Mouse (Mus musculus) kidney, adult 2 months (tissue): ENCODE results near the gene Gramd1b. TPM values are rescaled to one million over a fixed set of nuclear protein-coding genes. Genes with fewer than 3 reads are reported as not detected.

Source experiments
- DNase-seq: peaks from one replicate; pipeline ENCODE4 v3.0.0; 2021
- H3K27ac ChIP-seq: fragments of 200-500 bp; 2 replicates; pipeline ENCODE4 v1.5.1; 2012; ENCODE audit warnings: low read depth, low read length, control low read depth, inconsistent platforms; ENCODE audit not compliant: insufficient read depth
- H3K27me3 ChIP-seq: fragments of 200-500 bp; replicated peaks from 2 replicates; pipeline ENCODE4 v1.6.1; 2012; ENCODE audit warnings: mild to moderate bottlenecking, moderate library complexity, low read length, inconsistent platforms; ENCODE audit not compliant: control insufficient read depth, insufficient read depth
- H3K36me3 ChIP-seq: fragments of 200-500 bp; 2 replicates; pipeline ENCODE4 v1.6.1; 2012; ENCODE audit warnings: mild to moderate bottlenecking, moderate library complexity, low read length, inconsistent platforms; ENCODE audit not compliant: control insufficient read depth, insufficient read depth
- H3K4me1 ChIP-seq: fragments of 200-500 bp; 2 replicates; pipeline ENCODE4 v1.6.1; 2011; ENCODE audit warnings: low read length; ENCODE audit not compliant: control insufficient read depth, insufficient read depth
- H3K4me3 ChIP-seq: fragments of 200-500 bp; 2 replicates; pipeline ENCODE4 v1.5.1; 2011; ENCODE audit warnings: mild to moderate bottlenecking, low read depth, low read length, control low read depth; ENCODE audit not compliant: insufficient read depth
- CTCF ChIP-seq: fragments of 200-500 bp; conservative IDR thresholded peaks from 2 replicates; pipeline ENCODE4 v1.5.1; 2011; ENCODE audit warnings: low read depth, mild to moderate bottlenecking, control low read depth, low read length, moderate library complexity, mixed read lengths; ENCODE audit not compliant: insufficient read depth, insufficient read length
- POLR2A ChIP-seq: fragments of 200-500 bp; IDR thresholded peaks from one replicate; pipeline ENCODE4 v1.6.1; 2011; ENCODE audit warnings: low read depth, low read length, control low read depth
- WGBS: fragments of 180-500 bp; shearing (Covaris S2); methylation state at CpG from one replicate; pipeline ENCODE4 v1.1.7; 2018; 5-methylcytosine and 5-hydroxymethylcytosine counted together
- polyA plus RNA-seq: library from polyadenylated mRNA; depleted of rRNA; stranded (reverse); fragments of >200 nt; gene quantifications from 2 replicates; pipeline ENCODE4 v1.2.3, GENCODE M21; 2012; rRNA removed

The Gramd1b gene
- 210 and 285 TPM in 2 replicates for polyA plus RNA-seq

DNA sequence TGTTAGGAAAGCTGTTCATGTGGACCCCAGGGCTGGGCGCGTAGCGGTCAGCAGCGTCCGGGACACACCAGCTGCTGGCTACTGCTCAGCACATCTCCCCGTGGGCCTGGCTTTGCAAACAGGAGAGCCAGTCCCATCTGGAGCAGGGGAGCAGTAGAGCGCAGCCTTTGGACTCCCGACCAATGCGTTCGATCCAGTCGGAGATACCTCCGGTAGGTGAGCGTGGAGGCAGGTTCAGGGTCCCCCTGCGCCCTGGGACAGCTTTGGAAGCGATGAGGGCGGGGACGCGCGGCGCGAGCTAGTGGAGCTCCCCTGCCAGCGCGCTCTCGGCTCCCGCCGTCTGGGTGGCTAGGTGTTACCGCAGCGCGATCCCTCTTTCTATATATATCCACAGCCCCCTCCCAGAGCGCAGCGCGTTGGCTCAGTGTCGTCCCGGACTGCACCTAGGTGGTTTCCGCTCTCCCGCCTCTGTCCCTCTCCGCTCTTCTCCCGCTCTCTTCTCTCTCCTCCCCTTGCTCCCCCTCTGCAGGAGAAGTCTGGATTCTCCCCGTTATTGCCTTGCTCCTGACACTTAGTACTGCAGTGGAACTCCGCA, at the start of gene Gramd1b:
TSS of gene Gramd1b (minus strand) at position 357 of the 595 bp plus-strand sequence.
- 3% methylated on average over 40 of the region's 40 CpGs for WGBS
- DNase-seq = peak; percentile 11

DNA sequence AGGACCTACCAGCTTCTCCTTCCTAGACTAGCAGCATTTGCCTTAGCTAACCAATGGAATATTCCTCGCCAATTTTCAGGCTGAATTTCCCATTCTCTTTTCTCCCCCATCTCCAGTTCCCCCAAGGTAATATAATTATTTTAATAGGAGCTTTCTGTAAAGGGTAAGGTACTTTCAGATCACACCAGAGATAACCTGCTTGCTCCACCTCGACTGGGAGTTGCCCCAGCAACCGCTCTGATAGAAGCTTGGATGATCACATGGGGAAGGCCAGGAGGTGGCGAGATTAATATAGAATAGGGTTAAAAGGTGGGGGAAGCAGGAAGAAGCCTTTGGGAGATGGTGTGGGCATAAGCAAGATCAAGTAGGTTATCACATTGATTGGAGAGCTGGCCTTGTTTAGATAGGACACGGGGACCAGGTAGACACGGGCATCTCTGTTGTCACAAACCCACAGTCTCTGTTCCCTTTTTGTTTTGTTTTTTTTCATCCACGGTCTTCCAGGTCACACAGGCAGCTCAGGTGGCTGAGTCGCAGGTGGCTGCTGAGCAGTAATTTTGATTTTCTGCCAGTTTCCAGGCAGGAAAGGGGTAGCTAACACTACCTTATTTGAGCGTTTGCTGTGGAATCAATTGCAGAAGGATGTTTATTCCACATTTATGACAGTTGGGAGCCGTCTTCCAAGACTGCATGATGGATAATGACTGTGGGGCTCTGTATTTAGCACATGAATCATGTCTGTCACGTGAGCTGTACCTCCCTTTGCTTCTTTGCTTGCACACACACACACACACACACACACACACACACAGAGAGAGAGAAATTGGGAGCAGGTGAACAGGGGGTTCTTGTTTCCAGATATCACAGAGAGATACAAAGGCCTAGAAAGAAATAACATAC, 47.8 kb upstream of the Gramd1b start:
- no peaks in the 10 kb centered on the region for H3K27me3 ChIP-seq
- no peaks in the 10 kb centered on the region for H3K36me3 ChIP-seq
- no peak overlapping the region for H3K4me3 ChIP-seq
- DNase-seq = no peak
- no peak for TF ChIP-seq CTCF
- TF ChIP-seq POLR2A = no peak
- H3K4me1 ChIP-seq = no peaks in the 10 kb centered on the region
- WGBS = 61% methylated on average over 11 of the region's 11 CpGs
- H3K27ac ChIP-seq = no peak overlapping the region

More for the DNA sequence above, at the start of gene Gramd1b:
- peak within 1 kb of the TSS; percentile 21; the same call in 1 of the 2 replicates for H3K4me3 ChIP-seq
- no peaks in the 10 kb centered on the region for H3K27me3 ChIP-seq
- no peaks in the 10 kb centered on the region for H3K36me3 ChIP-seq
- no peak for TF ChIP-seq CTCF
- TF ChIP-seq POLR2A = no peak
- no peak within 1 kb of the TSS for H3K27ac ChIP-seq
- H3K4me1 ChIP-seq = no peaks in the 10 kb centered on the region

DNA sequence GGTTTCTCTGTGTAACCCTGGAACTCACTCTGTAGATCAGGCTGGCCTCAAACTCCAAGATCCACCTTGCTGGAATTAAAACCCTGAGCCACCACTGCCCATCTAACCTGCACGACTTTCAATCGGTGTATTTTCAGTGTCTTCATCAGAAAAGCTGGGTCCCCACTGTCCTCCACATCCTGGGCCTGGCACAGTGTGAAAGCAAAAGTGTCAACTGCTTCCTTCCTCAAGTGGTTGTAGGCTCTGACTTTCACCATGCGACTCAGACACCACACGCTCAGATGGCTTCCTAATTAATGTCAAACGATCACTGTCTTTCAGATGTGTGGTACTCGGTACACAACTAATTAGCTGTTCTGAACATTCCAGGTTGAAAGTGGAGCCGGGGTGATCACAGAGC, 45.9 kb upstream of the Gramd1b start:
- DNase-seq = no peak
- no peak for TF ChIP-seq POLR2A
- H3K27me3 ChIP-seq = no peaks in the 10 kb centered on the region

DNA sequence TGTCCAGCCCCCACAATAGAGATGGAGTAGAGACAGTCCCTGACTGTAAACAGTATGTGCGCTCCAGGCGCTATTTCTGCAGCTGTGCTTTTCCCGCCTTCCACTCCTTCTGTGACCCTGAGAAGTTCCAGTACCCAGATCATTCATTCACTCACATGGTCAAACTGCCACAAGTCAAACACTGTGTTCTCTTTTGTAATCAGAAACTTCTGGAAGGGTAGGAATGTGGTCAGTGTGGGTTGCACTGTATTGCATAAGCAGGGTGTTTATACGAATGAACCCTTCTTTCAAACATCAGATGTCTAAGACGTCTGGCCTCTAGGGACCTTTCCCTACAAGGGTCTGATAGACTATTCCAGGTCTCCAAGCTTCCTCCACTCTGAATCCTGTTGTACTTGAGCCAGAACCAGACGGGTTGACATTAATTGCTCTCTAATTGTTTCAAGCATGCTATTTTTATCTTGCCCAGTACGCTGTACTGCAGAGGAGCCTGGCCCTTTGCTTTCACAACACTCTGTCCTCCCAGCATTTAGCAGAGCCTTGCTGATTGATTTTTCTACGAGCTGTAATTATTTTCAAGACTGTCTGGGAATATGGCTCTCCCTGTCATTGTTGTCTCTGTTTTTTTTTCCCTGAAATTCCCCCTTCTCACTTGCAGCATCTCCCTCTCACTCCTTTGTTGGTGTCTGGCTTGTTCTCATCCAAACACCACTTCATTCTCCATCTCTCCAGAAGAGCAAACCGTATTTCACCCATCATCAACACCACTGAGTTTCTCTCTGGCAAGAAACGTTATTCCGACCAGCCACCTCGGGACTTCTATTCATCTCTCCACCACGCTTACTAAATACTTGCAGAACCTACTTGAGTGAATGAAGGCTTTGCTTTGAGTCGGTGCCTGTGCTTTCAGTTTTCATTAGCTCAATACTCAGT, 44.1 kb upstream of the Gramd1b start:
- no peaks in the 10 kb centered on the region for H3K27me3 ChIP-seq
- no peak overlapping the region for H3K27ac ChIP-seq
- no peaks in the 10 kb centered on the region for H3K36me3 ChIP-seq
- no peak for TF ChIP-seq CTCF
- TF ChIP-seq POLR2A = no peak
- WGBS = 54% methylated on average over 14 of the region's 14 CpGs
- peak; percentile 54 for DNase-seq
- H3K4me3 ChIP-seq = no peak overlapping the region
- H3K4me1 ChIP-seq = 0 out of 2 replicates have a peak, but pooled peaks cover 3% of the 10 kb centered on the region

More for the DNA sequence above, 45.9 kb upstream of the Gramd1b start:
- Histone ChIP-seq H3K4me1 (no peaks in the 10 kb centered on the region), H3K4me3 (no peak overlapping the region), H3K36me3 (no peaks in the 10 kb centered on the region), H3K27ac (no peak overlapping the region)
- 64% methylated on average over 7 of the region's 7 CpGs for WGBS

DNA sequence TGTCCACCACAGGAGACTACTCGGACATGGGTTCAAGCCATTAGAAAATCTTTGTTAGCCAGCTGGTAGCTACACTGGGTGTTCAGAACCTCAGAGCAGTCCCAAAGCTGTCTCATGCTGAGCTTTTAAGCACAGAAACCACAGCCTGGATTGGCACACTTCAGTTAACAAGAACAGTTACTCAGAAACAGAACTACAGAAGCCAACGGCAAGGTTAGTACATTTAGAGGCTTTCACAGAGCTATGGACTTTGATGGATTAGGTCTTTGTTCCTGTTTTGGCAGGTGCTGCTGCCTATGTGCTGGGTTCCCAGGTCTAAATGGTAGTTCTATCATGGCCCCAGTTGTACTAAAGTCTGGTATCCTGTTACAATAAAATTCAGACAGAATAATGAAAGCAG, 40.1 kb upstream of the Gramd1b start:
- WGBS = 39% methylated on average over 2 of the region's 2 CpGs
- Histone ChIP-seq H3K27me3 (no peaks in the 10 kb centered on the region), H3K27ac (no peak overlapping the region), H3K36me3 (no peaks in the 10 kb centered on the region), H3K4me3 (no peak overlapping the region), H3K4me1 (0 out of 2 replicates have a peak, but pooled peaks cover 3% of the 10 kb centered on the region)
- DNase-seq = peak; percentile 42
- TF ChIP-seq POLR2A (no peak), CTCF (no peak)

DNA sequence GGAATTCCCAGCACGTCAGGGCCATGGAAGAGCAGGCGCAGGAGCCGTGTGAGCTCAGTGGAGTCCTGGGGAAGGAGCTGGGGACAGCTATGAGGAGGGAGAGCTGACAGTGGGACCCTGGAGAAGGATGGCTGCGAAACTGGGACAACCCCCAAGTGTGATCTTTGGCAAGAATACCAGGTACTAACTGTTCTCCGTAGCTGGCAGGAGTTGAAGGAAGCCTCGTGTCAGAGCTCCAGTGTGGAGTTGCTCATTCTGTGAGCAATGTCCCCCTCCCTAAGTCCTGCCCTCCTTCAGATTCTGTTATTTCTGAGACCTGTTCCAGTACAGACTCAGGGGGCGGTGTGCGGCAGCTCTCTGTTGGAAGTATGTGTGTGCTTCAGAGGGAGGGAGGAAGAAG, 36.9 kb upstream of the Gramd1b start:
- 73% methylated on average over 8 of the region's 8 CpGs for WGBS
- H3K4me3 ChIP-seq = no peak overlapping the region
- TF ChIP-seq CTCF (no peak), POLR2A (no peak)
- no peaks in the 10 kb centered on the region for H3K36me3 ChIP-seq
- no peaks in the 10 kb centered on the region for H3K27me3 ChIP-seq
- no peak overlapping the region for H3K27ac ChIP-seq
- DNase-seq = no peak
- 0 out of 2 replicates have a peak, but pooled peaks cover 3% of the 10 kb centered on the region for H3K4me1 ChIP-seq

DNA sequence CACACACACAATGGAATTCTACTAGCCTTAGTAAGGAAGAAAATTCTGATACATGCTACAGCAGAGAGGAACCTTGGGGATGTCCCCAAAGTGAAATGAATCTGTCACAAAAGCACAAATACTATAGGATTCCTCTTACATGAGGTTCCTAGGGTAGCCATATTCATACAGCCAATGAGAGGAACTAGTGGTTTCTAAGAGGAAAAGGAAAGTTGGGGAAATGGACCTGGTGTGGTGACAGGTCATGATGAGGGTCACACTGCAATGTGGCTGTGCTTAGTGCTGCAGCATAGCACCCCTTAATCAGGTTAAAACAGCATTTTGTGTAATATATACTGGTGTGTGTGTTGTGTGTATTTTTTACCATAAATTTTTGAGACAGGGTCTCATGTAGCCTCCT, 32.6 kb upstream of the Gramd1b start:
- Histone ChIP-seq H3K36me3 (no peaks in the 10 kb centered on the region), H3K27me3 (no peaks in the 10 kb centered on the region), H3K27ac (no peak overlapping the region), H3K4me1 (no peaks in the 10 kb centered on the region), H3K4me3 (no peak overlapping the region)
- DNase-seq = no peak
- TF ChIP-seq CTCF (no peak), POLR2A (no peak)
